Mouse (Mus musculus): ENCODE results near the gene Trarg1.

- TF ChIP-seq CTCF (IDR thresholded peaks at IDR 0.05; ENCODE audit: low read depth) (no peak), EP300 (IDR thresholded peaks at IDR 0.05; ENCODE audit: low read depth) (no peak)
Observed at GRCm38 (mm10) chr11:76728093-76728492, 48.5 kb downstream of the Trarg1 start.

Data from liver, embryonic 14.5 days (tissue).